Mouse (Mus musculus): ENCODE measurements at regions not wholly inside any gene's neighbourhood (a gene's known extent, or its start where the extent isn't known, plus 50 kb on each side); places are given as distances from the start of the nearest gene placed in this dataset.

- DNase-seq (ENCODE audit: low spot score) = no peak
These were observed 78.6 kb upstream of the Nkx1-1 start for GRCm38 (mm10) chr5:33512253-33512884.

DNA sequence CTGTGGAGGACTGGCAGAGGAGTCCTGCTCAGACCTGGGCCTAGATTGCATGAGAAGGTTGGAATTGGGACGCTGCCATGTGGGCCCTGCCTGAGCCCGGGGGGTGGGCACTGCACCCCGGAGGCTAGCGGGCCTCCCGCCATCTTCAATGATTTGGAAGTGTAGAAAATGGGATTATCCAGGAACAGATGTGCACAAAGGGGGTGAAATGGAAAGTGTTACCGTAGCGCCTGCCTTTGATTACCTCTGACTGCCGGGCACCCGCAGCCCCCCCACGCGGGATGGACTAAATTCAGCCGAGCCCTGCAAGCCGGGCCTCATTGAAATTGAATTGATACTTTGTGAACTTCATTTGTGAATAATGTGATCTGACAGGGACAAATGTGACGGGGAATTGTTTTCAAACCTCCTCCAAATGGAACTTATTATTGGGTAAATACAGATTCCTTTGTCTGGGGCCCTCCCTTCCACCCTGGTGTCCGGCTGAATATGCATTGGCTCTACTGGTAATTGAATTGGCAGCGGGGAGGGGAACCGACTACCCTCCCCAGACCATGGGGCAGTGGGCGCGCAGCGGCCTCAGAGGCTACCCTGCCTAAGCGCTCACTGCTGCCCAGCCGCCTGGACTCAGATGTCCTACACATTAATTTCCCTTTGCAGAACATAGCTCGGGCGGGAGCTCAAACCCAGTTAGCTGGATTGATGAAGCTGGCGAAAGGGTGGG lies 77.9 kb upstream of the Nkx1-1 start:
- no peak for DNase-seq (ENCODE audit: low spot score)

- DNase-seq (ENCODE audit: low spot score) = no peak
These were observed 72.0 kb upstream of the Nkx1-1 start for GRCm38 (mm10) chr5:33505786-33506185.

- DNase-seq (ENCODE audit: low spot score) = no peak
These were observed 68.1 kb upstream of the Nkx1-1 start for GRCm38 (mm10) chr5:33501735-33502495.

GRCm38 (mm10) chr5:33501211-33501610 lies 67.4 kb upstream of the Nkx1-1 start:
- no peak for DNase-seq (ENCODE audit: low spot score)

DNA sequence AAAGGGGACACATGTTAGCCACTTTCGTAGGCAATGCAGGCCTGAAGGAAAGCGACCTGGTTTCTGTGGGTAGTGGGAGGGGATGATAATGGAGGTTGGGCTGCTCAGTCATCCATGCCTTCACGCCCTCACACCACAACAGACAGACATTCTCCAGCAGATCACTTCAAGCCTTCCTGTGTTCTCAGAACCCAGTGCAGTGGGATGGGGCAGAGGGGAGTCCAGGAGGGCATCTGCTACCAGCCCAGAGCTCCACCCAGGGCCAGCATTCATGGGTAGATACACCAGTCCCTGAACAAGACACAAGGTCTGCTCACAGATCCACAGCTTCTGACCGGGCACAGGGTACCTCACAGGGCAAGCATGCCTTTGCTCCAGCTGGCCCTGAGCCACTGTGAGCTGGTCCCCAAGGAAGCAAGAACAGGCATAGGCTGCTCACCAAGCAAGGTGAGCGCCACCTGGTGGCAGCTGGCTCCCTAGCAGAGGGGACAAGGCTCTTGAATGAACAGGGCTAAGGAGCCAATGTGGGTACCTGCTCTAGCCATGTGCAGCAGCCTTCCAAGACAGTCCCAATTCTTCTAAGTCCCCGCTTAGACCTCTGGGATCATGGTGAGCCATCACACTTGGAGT lies 62.2 kb upstream of the Nkx1-1 start:
- DNase-seq (ENCODE audit: low spot score) = peak; percentile 57

- DNase-seq (ENCODE audit: low spot score) = no peak
These were observed 61.5 kb upstream of the Nkx1-1 start for GRCm38 (mm10) chr5:33495276-33495675.

DNA sequence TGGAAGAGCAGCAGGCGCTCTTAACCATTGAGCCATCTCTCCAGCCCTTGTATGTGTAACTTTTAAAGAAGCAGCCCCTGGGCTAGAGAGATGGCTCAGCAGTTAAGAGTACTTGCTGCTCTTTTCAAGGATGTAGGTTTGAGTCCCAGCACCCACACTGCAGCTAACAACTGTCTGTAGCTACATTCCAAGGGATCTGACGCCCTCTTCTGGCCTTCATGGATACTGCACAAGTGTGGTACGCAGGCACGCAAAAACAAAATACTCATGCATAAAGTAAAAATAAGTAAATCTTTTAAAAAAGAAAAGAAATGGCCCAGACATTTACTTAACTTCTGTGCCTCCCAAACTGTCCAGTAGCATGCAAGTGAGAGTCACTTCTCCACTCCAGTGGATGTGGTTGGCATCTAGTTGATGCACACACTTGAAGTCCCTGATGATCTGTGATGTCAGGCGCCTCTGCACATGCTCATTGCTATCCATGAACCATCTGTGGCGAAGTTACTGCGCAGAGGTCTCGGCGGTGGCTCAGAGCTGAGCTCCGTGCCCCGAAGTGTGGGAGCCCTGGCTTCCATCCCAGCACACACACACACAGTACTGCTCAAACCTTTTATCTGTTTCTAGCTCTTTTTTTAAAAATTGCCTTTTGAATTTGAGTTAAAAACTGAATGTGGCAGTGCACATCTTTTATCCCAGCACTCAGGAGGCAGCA lies 59.0 kb upstream of the Nkx1-1 start:
- DNase-seq (ENCODE audit: low spot score) = no peak

GRCm38 (mm10) chr5:33489286-33489685 lies 55.5 kb upstream of the Nkx1-1 start:
- DNase-seq (ENCODE audit: low spot score) = no peak

DNA sequence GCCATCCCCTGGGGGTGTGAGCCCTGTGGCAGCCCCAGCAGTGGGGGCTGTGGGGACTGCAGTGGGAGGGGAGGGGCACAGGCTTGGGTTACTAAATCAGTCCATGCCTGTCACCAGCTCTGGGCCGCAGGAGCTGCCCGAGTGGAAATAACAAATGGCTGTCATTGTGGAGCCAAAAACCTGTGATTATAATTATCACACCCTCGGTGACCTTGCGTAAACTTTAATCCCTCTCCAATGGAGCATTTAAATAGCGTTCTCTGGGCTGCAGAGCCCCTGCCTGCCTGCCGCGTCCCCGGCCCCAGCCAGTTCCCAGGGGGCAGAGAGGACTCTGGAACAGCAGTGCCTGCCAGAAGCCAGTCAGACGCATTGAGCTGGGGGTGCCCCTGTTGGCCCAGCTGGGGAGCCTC lies 54.4 kb upstream of the Nkx1-1 start:
- no peak for DNase-seq (ENCODE audit: low spot score)

GRCm38 (mm10) chr5:33485765-33486164 lies 52.0 kb upstream of the Nkx1-1 start:
- no peak for DNase-seq (ENCODE audit: low spot score)

Measured in ovary, adult 18-20 months (tissue).